Mouse (Mus musculus): ENCODE measurements around the gene Hist1h1t. TPM values are rescaled to one million over a fixed set of nuclear protein-coding genes. Genes with fewer than 3 reads are reported as not detected.
A peak's percentile ranks its signal among the peaks of the same experiment; 100 is the strongest.
"Not testable (repeated sequence)": the region's sequence is repeated elsewhere in the genome, so short reads cannot be mapped to it uniquely, and the experiment has no call there.

Gene Hist1h1t
- polyA plus RNA-seq, 1 experiment from 2014 or later, result 0.43 TPM

GRCm38 (mm10) chr13:23702801-23703200 lies 7.2 kb downstream of the Hist1h1t start:
- H3K9me3 ChIP-seq; H3K27me3 ChIP-seq; H3K4me2 ChIP-seq (replicated peaks); H3K4me3 ChIP-seq; ATAC-seq (ENCODE audit: low FRiP score, low read depth); H3K9ac ChIP-seq; H3K36me3 ChIP-seq; H3K27ac ChIP-seq: not testable (repeated sequence)
- WGBS, result 82% methylated on average over 2 of the region's 2 CpGs
- peaks cover 12% of the 10 kb centered on the region; the same call in 1 of the 2 replicates for H3K4me1 ChIP-seq

- H3K9ac ChIP-seq, result no peak overlapping the region
- no peak overlapping the region for H3K4me2 ChIP-seq (replicated peaks)
- H3K36me3 ChIP-seq, result no peaks in the 10 kb centered on the region
- WGBS, result 88% methylated on average over 7 of the region's 7 CpGs
- peaks cover 23% of the 10 kb centered on the region for H3K4me1 ChIP-seq
- H3K27ac ChIP-seq, result no peak overlapping the region
- H3K9me3 ChIP-seq, result no peaks in the 10 kb centered on the region
- no peak overlapping the region for H3K4me3 ChIP-seq
- ATAC-seq (ENCODE audit: low FRiP score, low read depth), result no peak
- H3K27me3 ChIP-seq, result no peaks in the 10 kb centered on the region
Measured at GRCm38 (mm10) chr13:23705751-23706356, 10.2 kb downstream of the Hist1h1t start.

- no peak for ATAC-seq (ENCODE audit: low FRiP score, low read depth)
- Histone ChIP-seq H3K9ac (no peak overlapping the region), H3K27ac (no peak overlapping the region), H3K4me3 (no peak overlapping the region), H3K36me3 (no peaks in the 10 kb centered on the region), H3K4me2 (replicated peaks) (no peak overlapping the region), H3K27me3 (no peaks in the 10 kb centered on the region), H3K9me3 (no peaks in the 10 kb centered on the region), H3K4me1 (peaks cover 21% of the 10 kb centered on the region)
- WGBS, result 87% methylated on average over 12 of the region's 12 CpGs
Measured at GRCm38 (mm10) chr13:23706771-23707170, 11.2 kb downstream of the Hist1h1t start.

- no peaks in the 10 kb centered on the region for H3K36me3 ChIP-seq
- no peaks in the 10 kb centered on the region for H3K9me3 ChIP-seq
- WGBS, result 89% methylated on average over 4 of the region's 4 CpGs
- H3K4me2 ChIP-seq (replicated peaks), result no peak overlapping the region
- no peak overlapping the region for H3K9ac ChIP-seq
- H3K27ac ChIP-seq, result no peak overlapping the region
- H3K4me1 ChIP-seq, result peaks cover 21% of the 10 kb centered on the region
- H3K27me3 ChIP-seq, result no peaks in the 10 kb centered on the region
- H3K4me3 ChIP-seq, result no peak overlapping the region
- ATAC-seq (ENCODE audit: low FRiP score, low read depth), result no peak
Measured at GRCm38 (mm10) chr13:23708041-23708440, 12.4 kb downstream of the Hist1h1t start.

GRCm38 (mm10) chr13:23708654-23709053 lies 13.0 kb downstream of the Hist1h1t start:
- H3K9me3 ChIP-seq, result no peaks in the 10 kb centered on the region
- H3K27ac ChIP-seq, result no peak overlapping the region
- no peak for ATAC-seq (ENCODE audit: low FRiP score, low read depth)
- no peak overlapping the region for H3K4me2 ChIP-seq (replicated peaks)
- 47% methylated on average over 4 of the region's 4 CpGs for WGBS
- H3K4me1 ChIP-seq, result peaks cover 25% of the 10 kb centered on the region
- H3K4me3 ChIP-seq, result no peak overlapping the region
- no peak overlapping the region for H3K9ac ChIP-seq
- H3K36me3 ChIP-seq, result no peaks in the 10 kb centered on the region
- no peaks in the 10 kb centered on the region for H3K27me3 ChIP-seq

- Histone ChIP-seq H3K9ac (peak overlapping the region; percentile 70), H3K4me1 (peaks cover 29% of the 10 kb centered on the region), H3K4me2 (replicated peaks) (peak overlapping the region; percentile 74), H3K27ac (0 out of 2 replicates have a peak overlapping the region, but pooled peaks have one; percentile 28), H3K36me3 (no peaks in the 10 kb centered on the region), H3K4me3 (peak overlapping the region; percentile 46), H3K27me3 (no peaks in the 10 kb centered on the region), H3K9me3 (no peaks in the 10 kb centered on the region)
- 11% methylated on average over 15 of the region's 15 CpGs for WGBS
- no peak; the same call in 1 of the 2 replicates for ATAC-seq (ENCODE audit: low FRiP score, low read depth)
Measured at GRCm38 (mm10) chr13:23709714-23710373, 14.2 kb downstream of the Hist1h1t start.

- peak within 1 kb of the TSS; percentile 28; the same call in 1 of the 2 replicates for H3K27ac ChIP-seq
- WGBS, result 1% methylated on average over 15 of the region's 17 CpGs
- ATAC-seq (ENCODE audit: low FRiP score, low read depth), result peak; percentile 59; the same call in 1 of the 2 replicates
Measured at GRCm38 (mm10) chr13:23710374-23711089, 14.9 kb downstream of the Hist1h1t start, which contains the start of gene Hfe. Hfe (minus strand) TSS chr13:23710854.

GRCm38 (mm10) chr13:23716261-23717042 lies 20.8 kb downstream of the Hist1h1t start:
- Histone ChIP-seq H3K4me2 (replicated peaks) (no peak overlapping the region), H3K27ac (no peak overlapping the region), H3K9ac (no peak overlapping the region), H3K4me3 (no peak overlapping the region), H3K9me3 (no peaks in the 10 kb centered on the region), H3K27me3 (no peaks in the 10 kb centered on the region), H3K4me1 (peaks cover 15% of the 10 kb centered on the region), H3K36me3 (no peaks in the 10 kb centered on the region)
- ATAC-seq (ENCODE audit: low FRiP score, low read depth), result no peak
- WGBS, result 85% methylated on average over 5 of the region's 5 CpGs

More at GRCm38 (mm10) chr13:23710374-23711089, 14.9 kb downstream of the Hist1h1t start, which contains the start of gene Hfe:
- Histone ChIP-seq H3K4me2 (replicated peaks) (peak within 1 kb of the TSS; percentile 74), H3K9me3 (no peaks in the 10 kb centered on the region), H3K4me3 (peak within 1 kb of the TSS; percentile 46), H3K36me3 (no peaks in the 10 kb centered on the region), H3K9ac (peak within 1 kb of the TSS; percentile 70), H3K4me1 (peaks cover 29% of the 10 kb centered on the region), H3K27me3 (no peaks in the 10 kb centered on the region)

- H3K9me3 ChIP-seq, result no peaks in the 10 kb centered on the region
- H3K36me3 ChIP-seq, result no peaks in the 10 kb centered on the region
- no peak for ATAC-seq (ENCODE audit: low FRiP score, low read depth)
- WGBS, result 48% methylated on average over 11 of the region's 11 CpGs
- H3K9ac ChIP-seq, result 0 out of 2 replicates have a peak overlapping the region, but pooled peaks have one; percentile 50
- H3K4me2 ChIP-seq (replicated peaks), result no peak overlapping the region
- H3K4me3 ChIP-seq, result no peak overlapping the region
- peaks cover 15% of the 10 kb centered on the region for H3K4me1 ChIP-seq
- no peak overlapping the region for H3K27ac ChIP-seq
- no peaks in the 10 kb centered on the region for H3K27me3 ChIP-seq
Measured at GRCm38 (mm10) chr13:23717176-23717575, 21.6 kb downstream of the Hist1h1t start.

GRCm38 (mm10) chr13:23717593-23718245 lies 22.1 kb downstream of the Hist1h1t start:
- ATAC-seq (ENCODE audit: low FRiP score, low read depth); H3K4me2 ChIP-seq (replicated peaks); H3K36me3 ChIP-seq; H3K9me3 ChIP-seq; H3K27ac ChIP-seq; H3K4me3 ChIP-seq; H3K27me3 ChIP-seq: not testable (repeated sequence)
- Histone ChIP-seq H3K4me1 (peaks cover 15% of the 10 kb centered on the region), H3K9ac (0 out of 2 replicates have a peak overlapping the region, but pooled peaks have one; percentile 50)
- 10% methylated on average over 2 of the region's 2 CpGs for WGBS

- WGBS, result 83% methylated on average over 4 of the region's 4 CpGs
- Histone ChIP-seq H3K4me3 (no peak overlapping the region), H3K27ac (no peak overlapping the region), H3K9ac (no peak overlapping the region), H3K4me1 (no peaks in the 10 kb centered on the region), H3K9me3 (no peaks in the 10 kb centered on the region), H3K27me3 (no peaks in the 10 kb centered on the region), H3K36me3 (no peaks in the 10 kb centered on the region), H3K4me2 (replicated peaks) (no peak overlapping the region)
- no peak for ATAC-seq (ENCODE audit: low FRiP score, low read depth)
Measured at GRCm38 (mm10) chr13:23724239-23724638, 28.6 kb downstream of the Hist1h1t start.
